Mouse (Mus musculus) layer of hippocampus, postnatal 14 days (tissue): ENCODE data around the gene Rbm4b. TPM values are rescaled to one million over a fixed set of nuclear protein-coding genes. Genes with fewer than 3 reads are reported as not detected.
"Not testable (repeated sequence)": the region's sequence is repeated elsewhere in the genome, so short reads cannot be mapped to it uniquely, and the experiment has no call there.

Experiments
- DNase-seq, 2 experiments: peaks; one replicate each; pipeline ENCODE4 v3.0.0; 2021 to 2022; ENCODE audit warnings: low spot score in 2 of 2, mixed read lengths in 1 of 2
- total RNA-seq, 2 experiments: library from RNA; stranded (reverse); gene quantifications; 2 replicates each; pipeline ENCODE4 v1.2.3; 2021

Gene Rbm4b
- total RNA-seq, 2 experiments from 2014 or later, result 14.3 to 14.4 TPM

- DNase-seq, result no peak
Measured at GRCm38 (mm10) chr19:4802691-4803091, 46.4 kb downstream of the Rbm4b start.

- no peak for DNase-seq
Measured at GRCm38 (mm10) chr19:4803283-4803682, 47.0 kb downstream of the Rbm4b start.

DNA sequence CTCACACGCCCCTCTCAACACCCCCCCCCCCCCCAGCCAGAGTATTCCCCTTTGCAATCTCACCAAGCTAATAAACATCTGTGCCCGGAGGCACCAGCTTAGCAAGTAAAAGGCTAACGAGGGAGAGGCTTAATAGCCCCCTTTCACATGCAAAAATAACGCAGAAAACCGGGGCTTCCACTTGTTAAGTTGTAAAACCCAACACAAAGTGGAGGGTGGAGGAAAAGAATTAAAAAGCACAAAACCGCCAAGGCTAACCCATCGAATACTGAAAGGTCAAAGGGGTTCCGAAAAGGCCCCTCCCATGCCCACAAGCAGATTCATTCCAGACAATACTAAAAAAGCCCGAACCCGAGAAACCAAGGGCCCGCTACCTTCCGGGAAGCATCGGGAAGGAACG lies 54.0 kb downstream of the Rbm4b start:
- DNase-seq, result no peak

- no peak for DNase-seq
Measured at GRCm38 (mm10) chr19:4810746-4811062, 54.4 kb downstream of the Rbm4b start.

DNA sequence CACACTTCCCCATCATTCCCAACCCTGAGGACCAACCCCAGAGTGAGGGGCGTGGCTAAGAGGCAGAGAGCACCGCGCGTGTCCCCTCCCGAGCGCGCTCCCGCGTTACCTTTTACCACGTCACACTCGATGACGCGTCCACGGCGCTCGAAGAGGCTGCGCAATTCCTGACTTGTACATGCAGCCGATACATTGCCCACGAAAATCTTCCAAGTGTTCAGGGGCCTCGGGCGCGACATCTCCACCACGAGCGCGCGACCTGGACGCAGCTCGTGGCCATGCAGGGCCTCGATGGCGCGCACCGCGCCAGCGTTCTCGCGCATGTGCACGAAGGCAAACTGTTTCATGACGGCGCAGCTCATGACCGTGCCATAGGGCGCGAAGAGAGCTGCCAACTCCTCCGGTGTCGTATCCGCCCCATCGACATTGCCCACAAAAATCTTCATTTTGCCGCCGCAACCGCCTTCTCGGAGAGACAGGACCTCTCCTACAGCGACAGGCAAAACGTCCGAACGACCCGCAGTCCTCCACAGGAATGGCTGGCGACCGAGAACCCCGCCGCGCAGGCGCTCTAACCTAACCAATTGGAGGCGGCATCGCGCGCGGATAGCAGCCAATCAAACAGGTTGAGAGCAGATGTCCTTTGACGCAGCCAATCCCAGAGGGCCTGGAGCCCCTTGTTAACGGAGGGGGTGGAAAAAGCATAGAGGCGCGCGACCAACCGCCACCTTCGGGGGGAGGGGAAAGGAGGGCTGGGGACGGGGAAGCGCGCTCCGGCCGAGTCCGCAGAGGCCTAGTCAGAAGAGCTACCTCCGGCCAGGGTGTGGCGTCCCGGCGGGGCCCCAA lies 55.0 kb downstream of the Rbm4b start, which contains the start of the genes Gm21992 and Rbm14:
Gene Gm21992 (minus strand): TSS at position 550 of the 846 bp plus-strand sequence.
Gene Rbm14 (minus strand): TSS at position 572 of the 846 bp plus-strand sequence.
- peak; percentile 99 for DNase-seq

- DNase-seq, result no peak
Measured at GRCm38 (mm10) chr19:4811909-4812242, 55.6 kb downstream of the Rbm4b start.

DNA sequence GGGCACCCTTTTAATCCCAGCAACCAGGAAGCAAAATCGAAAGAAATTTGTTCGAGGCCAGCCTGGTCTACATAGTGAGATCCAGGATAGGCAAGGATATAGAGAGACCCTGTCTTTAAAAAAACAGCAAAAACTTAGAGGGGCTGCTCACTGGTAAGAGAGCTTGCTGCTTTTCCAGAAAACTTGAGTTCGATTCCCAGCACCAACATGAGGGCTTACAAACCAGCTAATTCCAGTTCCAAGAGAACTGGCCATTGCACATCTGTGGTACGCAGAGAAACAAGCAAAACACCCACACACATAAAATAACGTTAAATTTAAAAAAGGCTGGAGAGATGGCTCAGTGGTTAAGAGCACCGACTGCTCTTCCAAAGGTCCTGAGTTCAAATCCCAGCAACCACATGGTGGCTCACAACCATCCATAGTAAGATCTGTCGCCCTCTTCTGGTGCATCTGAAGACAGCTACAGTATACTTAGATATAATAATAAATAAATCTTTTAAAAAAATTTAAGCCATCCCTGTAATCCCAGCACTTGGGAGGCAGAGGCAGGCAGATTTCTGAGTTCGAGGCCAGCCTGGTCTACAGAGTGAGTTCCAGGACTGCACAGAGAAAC lies 56.1 kb downstream of the Rbm4b start:
- not testable (repeated sequence) for DNase-seq

GRCm38 (mm10) chr19:4813015-4813414 lies 56.7 kb downstream of the Rbm4b start:
- no peak for DNase-seq

Other genes starting within 250 kb of the Rbm4b start
- 10 to 100 TPM; 56.6 to 63.9 TPM for gene Pcx, start 246.0 kb upstream of the Rbm4b start, total RNA-seq
- 10 to 100 TPM; 50.9 to 53.1 TPM for gene Lrfn4, start 140.8 kb upstream of the Rbm4b start, total RNA-seq
- 10 to 100 TPM; 16.7 to 18.2 TPM for gene Rce1, start 130.9 kb upstream of the Rbm4b start, total RNA-seq
- gene Gm960, start 57.8 kb upstream of the Rbm4b start, total RNA-seq, result 1 to 10 TPM; 1.9 to 2.1 TPM
- gene Sptbn2, start 45.3 kb upstream of the Rbm4b start, total RNA-seq, result 100 to 1,000 TPM; 663 to 667 TPM
- gene Rbm4, start 37.4 kb downstream of the Rbm4b start, total RNA-seq, result 10 to 100 TPM; 72.9 to 74.7 TPM
- 10 to 100 TPM; 19.9 to 21.4 TPM for gene Gm21992, start 55.1 kb downstream of the Rbm4b start, total RNA-seq
- 10 to 100 TPM; 56.1 to 57.2 TPM for gene Rbm14, start 55.1 kb downstream of the Rbm4b start, total RNA-seq
- gene Ccs, start 82.8 kb downstream of the Rbm4b start, total RNA-seq, result 10 to 100 TPM; 42.6 to 43.6 TPM
- 1 to 10 TPM; 2.0 TPM for gene Ccdc87, start 82.9 kb downstream of the Rbm4b start, total RNA-seq
- gene Ctsf, start 98.6 kb downstream of the Rbm4b start, total RNA-seq, result 100 to 1,000 TPM; 103 to 125 TPM
- 1 to 10 TPM; 1.1 to 1.7 TPM for gene Actn3, start 121.4 kb downstream of the Rbm4b start, total RNA-seq
- 10 to 100 TPM; 25.9 to 26.8 TPM for gene Zdhhc24, start 122.2 kb downstream of the Rbm4b start, total RNA-seq
- 10 to 100 TPM; 38.4 TPM for gene Bbs1, start 150.1 kb downstream of the Rbm4b start, total RNA-seq
- 10 to 100 TPM; 50.2 to 52.0 TPM for gene Dpp3, start 171.8 kb downstream of the Rbm4b start, total RNA-seq
- 10 to 100 TPM; 16.3 to 16.8 TPM for gene Peli3, start 186.6 kb downstream of the Rbm4b start, total RNA-seq
- gene Mrpl11, start 205.7 kb downstream of the Rbm4b start, total RNA-seq, result 10 to 100 TPM; 58.9 to 60.7 TPM
- 10 to 100 TPM in 1 of 2 experiments, 1 to 10 TPM in 1; 5.1 to 10.5 TPM for gene Npas4, start 233.8 kb downstream of the Rbm4b start, total RNA-seq